Mouse (Mus musculus) CH12.LX (cell line): ENCODE results near the gene Ppp1r18. TPM values are rescaled to one million over a fixed set of nuclear protein-coding genes. Genes with fewer than 3 reads are reported as not detected.

Experiments
- DNase-seq: peaks from one replicate; pipeline ENCODE4 v3.0.0-alpha.2; 2013; ENCODE audit errors: extremely low read depth
- H3K27ac ChIP-seq: 2 replicates; pipeline ENCODE4 v1.5.1; 2012; ENCODE audit warnings: low read depth, mild to moderate bottlenecking, control low read depth, moderate library complexity; ENCODE audit not compliant: insufficient read depth
- H3K27me3 ChIP-seq: replicated peaks from 2 replicates; pipeline ENCODE3; 2012; ENCODE audit warnings: inconsistent platforms
- H3K36me3 ChIP-seq, 2 experiments: replicated peaks in 1 of 2; 2 replicates each; pipeline versions ENCODE3 to v1.6.1; 2012; ENCODE audit warnings: inconsistent platforms in 1 of 2, low read length in 1 of 2, mild to moderate bottlenecking in 1 of 2, mixed read lengths in 1 of 2, moderate library complexity in 1 of 2; ENCODE audit not compliant: control insufficient read depth in 1 of 2, insufficient read depth in 1 of 2
- H3K4me1 ChIP-seq, 2 experiments: 2 replicates each; pipeline ENCODE4 v1.6.1; 2012; ENCODE audit warnings: inconsistent platforms in 1 of 2, moderate library complexity in 1 of 2; ENCODE audit not compliant: insufficient read depth in 2 of 2, control insufficient read depth in 1 of 2
- H3K4me2 ChIP-seq: 2 replicates; pipeline ENCODE4 v1.6.1; 2012; ENCODE audit warnings: low read depth, mild to moderate bottlenecking, control low read depth; ENCODE audit not compliant: poor library complexity, insufficient read depth, severe bottlenecking
- H3K4me3 ChIP-seq, 3 experiments: fragments of 150-350 bp in 1 of 3; sonication (generic) in 1 of 3; replicated peaks in 1 of 3; 2 replicates each; pipeline versions ENCODE3 to v1.5.1; 2011 to 2012; ENCODE audit warnings: low read depth in 2 of 3, low read length in 2 of 3, mild to moderate bottlenecking in 2 of 3, moderate library complexity in 2 of 3, control low read depth in 1 of 3, improper control_type of control experiment in 1 of 3, inconsistent platforms in 1 of 3, mixed read lengths in 1 of 3; ENCODE audit not compliant: poor library complexity in 1 of 3
- H3K79me2 ChIP-seq: replicated peaks from 2 replicates; pipeline ENCODE4 v1.6.1; 2012; ENCODE audit warnings: mild to moderate bottlenecking, moderate library complexity; ENCODE audit not compliant: control insufficient read depth, poor library complexity, insufficient read depth, severe bottlenecking; ENCODE audit errors: extremely low read depth
- H3K9ac ChIP-seq: 2 replicates; pipeline ENCODE4 v1.6.1; 2012; ENCODE audit warnings: low read depth, mild to moderate bottlenecking, control low read depth, moderate library complexity; ENCODE audit not compliant: insufficient read depth
- H3K9me3 ChIP-seq: replicated peaks from 2 replicates; pipeline ENCODE3; 2012; ENCODE audit warnings: low read length, inconsistent platforms, mixed read lengths
- CTCF ChIP-seq, 2 experiments: IDR thresholded peaks in 1 of 2; conservative IDR thresholded peaks in 1 of 2; 2 replicates each; pipeline ENCODE4 v1.5.1; 2011 to 2012; ENCODE audit warnings: low read depth in 2 of 2, low read length in 2 of 2, improper control_type of control experiment in 1 of 2, inconsistent platforms in 1 of 2, mild to moderate bottlenecking in 1 of 2, moderate library complexity in 1 of 2
- HCFC1 ChIP-seq: IDR thresholded peaks from 2 replicates; pipeline ENCODE4 v1.6.1; 2012; ENCODE audit warnings: low read depth, mild to moderate bottlenecking, inconsistent platforms, low read length, improper control_type of control experiment
- IRF4 ChIP-seq: IDR thresholded peaks from 2 replicates; pipeline ENCODE4 v1.6.1; 2014; ENCODE audit warnings: low read depth, mild to moderate bottlenecking, inconsistent platforms, low read length, improper control_type of control experiment
- MAFK ChIP-seq: IDR thresholded peaks from 2 replicates; pipeline ENCODE4 v1.6.1; 2011; ENCODE audit warnings: low read length, improper control_type of control experiment; ENCODE audit not compliant: insufficient replicate concordance
- MAX ChIP-seq: IDR thresholded peaks from 2 replicates; pipeline ENCODE4 v1.6.1; 2011; ENCODE audit warnings: low read length, improper control_type of control experiment
- POLR2A ChIP-seq: IDR thresholded peaks from 2 replicates; pipeline ENCODE4 v1.6.1; 2011; ENCODE audit warnings: low read depth, mild to moderate bottlenecking, improper control_type of control experiment, low read length
- POLR2AphosphoS2 ChIP-seq: IDR thresholded peaks from 2 replicates; pipeline ENCODE4 v1.6.1; 2011; ENCODE audit warnings: low read depth, low read length, improper control_type of control experiment
- RAD21 ChIP-seq: IDR thresholded peaks from 2 replicates; pipeline ENCODE4 v1.6.1; 2011; ENCODE audit warnings: low read depth, mild to moderate bottlenecking, low read length, improper control_type of control experiment, moderate library complexity
- SIN3A ChIP-seq: IDR thresholded peaks from 2 replicates; pipeline ENCODE4 v1.6.1; 2012; ENCODE audit warnings: low read length, improper control_type of control experiment, inconsistent platforms
- SMC3 ChIP-seq: IDR thresholded peaks from 2 replicates; pipeline ENCODE4 v1.6.1; 2011; ENCODE audit warnings: low read depth, low read length, improper control_type of control experiment
- UBTF ChIP-seq: IDR thresholded peaks from 2 replicates; pipeline ENCODE4 v1.6.1; 2012; ENCODE audit warnings: low read depth, mild to moderate bottlenecking, inconsistent platforms, low read length, improper control_type of control experiment, moderate library complexity
- USF1 ChIP-seq: IDR thresholded peaks from 2 replicates; pipeline ENCODE4 v1.6.1; 2014; ENCODE audit warnings: low read depth, mild to moderate bottlenecking, inconsistent platforms, low read length, improper control_type of control experiment
- USF2 ChIP-seq: conservative IDR thresholded peaks from 2 replicates; pipeline ENCODE4 v1.6.1; 2011; ENCODE audit warnings: low read depth, low read length, improper control_type of control experiment
- ZMIZ1 ChIP-seq: IDR thresholded peaks from 2 replicates; pipeline ENCODE4 v1.6.1; 2012; ENCODE audit warnings: low read depth, mild to moderate bottlenecking, inconsistent platforms, low read length, improper control_type of control experiment
- ZNF384 ChIP-seq: IDR thresholded peaks from 2 replicates; pipeline ENCODE4 v1.6.1; 2012; ENCODE audit warnings: low read depth, low read length, improper control_type of control experiment, inconsistent platforms
- dilution Hi-C: fragments of 300-500 bp; cut with MboI; formaldehyde crosslinking; loops from 2 replicates; pipeline ENCODE4 v1.14.3; 2020; ENCODE audit warnings: low sequenced_read_pairs; ENCODE audit not compliant: extremely low pct_unique_long_range_greater_than_20kb, extremely low pct_ligation_motif_present
- in situ Hi-C: fragments of 300-500 bp; cut with MboI; formaldehyde crosslinking; loops from 3 replicates; pipeline ENCODE4 v1.14.3; 2019; ENCODE audit warnings: low sequenced_read_pairs, low pct_ligation_motif_present, low pct_unique_long_range_greater_than_20kb, mixed read lengths
- polyA plus RNA-seq: library from polyadenylated mRNA; unstranded; fragments of >175 nt; gene quantifications from 2 replicates; pipeline ENCODE4 v1.2.1, GENCODE M21; 2012; ENCODE audit warnings: low read depth; ENCODE audit not compliant: insufficient read length
- total RNA-seq, 2 experiments: library from RNA; depleted of rRNA; stranded (reverse); fragments of 300-350 nt in 1 of 2; fragments of >200 nt in 1 of 2; gene quantifications; 2 replicates each; pipeline ENCODE4 v1.2.3; 2012 to 2014

Ppp1r18 gene
- total and polyA plus RNA-seq, 3 experiments, result 8.5 to 50.1 (median 21.4) TPM

GRCm38 (mm10) chr17:35824402-35824801 lies 41.0 kb upstream of the Ppp1r18 start:
- Histone ChIP-seq H3K4me3 (no peak overlapping the region), H3K36me3 (peaks cover 21 to 46% of the 10 kb centered on the region in 2 experiments)
- dilution Hi-C loops, result no loop called here

GRCm38 (mm10) chr17:35825109-35825850 lies 40.1 kb upstream of the Ppp1r18 start:
- Histone ChIP-seq H3K4me3 (no peak overlapping the region), H3K4me1 (peaks cover 0 to 17% of the 10 kb centered on the region in 2 experiments; a peak in 2 of 4 replicates), H3K36me3 (peaks cover 26 to 54% of the 10 kb centered on the region in 2 experiments), H3K4me2 (no peak overlapping the region), H3K27me3 (no peaks in the 10 kb centered on the region), H3K9ac (no peak overlapping the region), H3K9me3 (peaks cover 7% of the 10 kb centered on the region), H3K79me2 (peaks cover 5% of the 10 kb centered on the region; the same call in 1 of the 2 replicates), H3K27ac (no peak overlapping the region)
- no peak for DNase-seq
- TF ChIP-seq SIN3A (no peak), MAFK (no peak), SMC3 (no peak), ZMIZ1 (no peak), POLR2AphosphoS2 (no peak), RAD21 (no peak), MAX (no peak), ZNF384 (no peak), USF1 (no peak), UBTF (no peak)
- dilution Hi-C loops, result no loop called here
- in situ Hi-C loops, result loop anchor here (5.0 kb wide), 1 partner anchor 83 kb away; no protein-coding TSS in a partner anchor

More at GRCm38 (mm10) chr17:35824402-35824801, 41.0 kb upstream of the Ppp1r18 start:
- Histone ChIP-seq H3K9ac (no peak overlapping the region), H3K4me1 (peaks cover 0 to 17% of the 10 kb centered on the region in 2 experiments; a peak in 2 of 4 replicates), H3K9me3 (peaks cover under 1% of the 10 kb centered on the region), H3K27me3 (no peaks in the 10 kb centered on the region), H3K27ac (no peak overlapping the region), H3K4me2 (no peak overlapping the region), H3K79me2 (peaks cover 5% of the 10 kb centered on the region; the same call in 1 of the 2 replicates)
- in situ Hi-C loops, result no loop called here
- TF ChIP-seq HCFC1, result no peak
- peak; percentile 69 for TF ChIP-seq SMC3
- no peak for TF ChIP-seq USF2
- peak; percentile 68 for TF ChIP-seq RAD21
- TF ChIP-seq IRF4, result no peak
- TF ChIP-seq CTCF (conservative IDR thresholded peaks at IDR 0.05 in 1 of 2, IDR thresholded peaks at IDR 0.05 in 1 of 2; ENCODE audit: low read depth in 2 of 2, low read length in 2 of 2), result peak in 1 of 2 experiments; percentile 72; a peak in 2 of 4 replicates
- no peak for TF ChIP-seq POLR2A
- DNase-seq, result no peak
